Mouse (Mus musculus): ENCODE measurements at regions not wholly inside any gene's neighbourhood (a gene's known extent, or its start where the extent isn't known, plus 50 kb on each side); places are given as distances from the start of the nearest gene placed in this dataset.

- H3K4me3 ChIP-seq (replicated peaks) = no peak overlapping the region
- 86% methylated on average over 2 of the region's 2 CpGs for WGBS
- no peaks in the 10 kb centered on the region for H3K27me3 ChIP-seq (replicated peaks)
- no peaks in the 10 kb centered on the region for H3K36me3 ChIP-seq
- H3K9ac ChIP-seq = no peak overlapping the region
- H3K27ac ChIP-seq = no peak overlapping the region
- no peaks in the 10 kb centered on the region for H3K4me1 ChIP-seq
- H3K9me3 ChIP-seq = no peaks in the 10 kb centered on the region
- ATAC-seq (ENCODE audit: insufficient read depth, low FRiP score, low read depth) = no peak
- H3K4me2 ChIP-seq = no peak overlapping the region
Observed at GRCm38 (mm10) chr16:70019564-70019963, 156.0 kb upstream of the Speer2 start.

DNA sequence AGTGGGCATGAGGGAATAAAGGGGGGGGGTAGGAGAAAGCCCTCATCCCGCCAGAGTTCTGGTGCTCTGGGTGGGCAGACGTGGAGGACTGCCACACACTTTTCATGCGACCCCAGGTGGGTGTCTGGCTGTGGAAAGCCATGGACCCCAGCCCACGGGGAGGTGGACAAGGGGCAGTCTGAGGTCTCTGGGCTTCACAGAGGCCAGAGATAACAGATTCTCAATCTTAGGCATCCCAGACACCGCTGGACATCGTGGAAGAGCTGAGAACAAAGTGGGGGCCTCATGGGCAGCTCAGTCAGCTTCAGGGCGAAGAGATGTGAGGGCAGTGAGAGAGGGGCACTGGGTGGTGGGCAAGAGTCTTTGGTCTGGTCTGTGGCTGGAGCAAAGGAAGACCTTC lies 157.9 kb upstream of the Speer2 start:
- Histone ChIP-seq H3K4me1 (no peaks in the 10 kb centered on the region), H3K9ac (no peak overlapping the region), H3K27ac (no peak overlapping the region), H3K27me3 (replicated peaks) (no peaks in the 10 kb centered on the region), H3K36me3 (no peaks in the 10 kb centered on the region), H3K9me3 (no peaks in the 10 kb centered on the region), H3K4me2 (no peak overlapping the region), H3K4me3 (replicated peaks) (no peak overlapping the region)
- 82% methylated on average over 7 of the region's 7 CpGs for WGBS
- no peak for ATAC-seq (ENCODE audit: insufficient read depth, low FRiP score, low read depth)

DNA sequence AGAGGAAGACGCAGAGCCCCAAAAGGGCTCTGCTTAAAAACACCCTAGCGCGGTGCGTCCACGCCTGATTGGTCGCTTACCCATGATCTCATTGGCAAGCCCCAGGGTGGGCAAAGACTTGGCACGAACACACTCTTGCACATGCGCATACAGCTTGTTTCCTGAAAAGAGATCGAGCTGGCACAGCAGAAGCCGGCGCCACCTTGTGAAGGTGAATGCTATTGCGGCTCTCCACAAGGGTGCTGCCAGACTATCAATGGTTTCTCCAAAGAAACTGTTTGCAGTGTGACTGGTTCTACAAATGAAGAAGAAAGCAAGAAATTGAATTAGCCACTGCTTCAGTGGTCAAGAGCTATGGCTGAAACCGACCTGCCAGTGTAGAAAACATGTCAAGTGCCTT lies 165.1 kb upstream of the Speer2 start:
- Histone ChIP-seq H3K36me3 (no peaks in the 10 kb centered on the region), H3K4me2 (no peak overlapping the region), H3K27ac (no peak overlapping the region), H3K4me1 (no peaks in the 10 kb centered on the region), H3K9me3 (no peaks in the 10 kb centered on the region), H3K27me3 (replicated peaks) (no peaks in the 10 kb centered on the region), H3K4me3 (replicated peaks) (no peak overlapping the region), H3K9ac (no peak overlapping the region)
- WGBS = 79% methylated on average over 13 of the region's 13 CpGs
- no peak for ATAC-seq (ENCODE audit: insufficient read depth, low FRiP score, low read depth)

DNA sequence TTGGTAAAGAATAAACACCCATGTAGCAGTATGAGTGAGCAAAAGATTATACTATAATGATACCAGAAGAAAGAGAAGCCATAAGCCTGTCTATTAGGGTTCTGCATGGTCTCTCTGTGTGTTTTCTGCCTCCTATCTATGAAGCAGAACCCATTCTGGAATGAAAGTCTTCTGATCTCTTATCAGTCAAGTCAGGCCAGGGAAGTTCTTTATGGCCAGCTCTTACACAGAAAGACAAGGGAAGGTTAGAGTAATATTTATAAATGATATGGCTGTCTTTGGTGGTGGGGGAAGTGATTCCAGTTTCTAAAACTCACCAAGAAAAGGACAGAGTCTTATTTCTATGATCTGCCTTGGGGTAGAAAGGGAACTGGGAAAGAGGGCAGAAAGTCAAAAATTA lies 182.0 kb upstream of the Speer2 start:
- Histone ChIP-seq H3K9ac (no peak overlapping the region), H3K4me1 (no peaks in the 10 kb centered on the region), H3K4me2 (no peak overlapping the region), H3K4me3 (replicated peaks) (no peak overlapping the region), H3K36me3 (no peaks in the 10 kb centered on the region), H3K9me3 (no peaks in the 10 kb centered on the region), H3K27me3 (replicated peaks) (no peaks in the 10 kb centered on the region), H3K27ac (no peak overlapping the region)
- ATAC-seq (ENCODE audit: insufficient read depth, low FRiP score, low read depth) = no peak

DNA sequence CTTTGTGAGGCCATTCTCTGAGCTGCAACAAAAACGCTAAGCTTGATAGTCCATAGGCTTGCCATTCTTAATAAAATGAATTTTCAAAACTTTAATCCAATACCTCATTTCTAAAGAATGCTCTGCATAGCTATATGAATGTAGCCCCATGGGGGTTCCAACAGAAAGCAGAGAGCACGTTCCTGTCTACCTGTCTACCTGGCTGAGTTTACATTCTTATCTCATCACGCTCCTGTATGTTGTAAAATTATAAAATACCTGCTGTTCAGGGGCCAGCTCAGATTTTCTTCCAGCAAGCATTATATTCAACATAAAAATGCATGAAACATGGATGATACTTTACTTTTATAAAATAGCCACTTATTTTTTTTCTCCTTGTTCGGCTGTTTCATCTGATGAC lies 182.5 kb upstream of the Speer2 start:
- Histone ChIP-seq H3K27ac (no peak overlapping the region), H3K27me3 (replicated peaks) (no peaks in the 10 kb centered on the region), H3K4me2 (no peak overlapping the region), H3K9ac (no peak overlapping the region), H3K36me3 (no peaks in the 10 kb centered on the region), H3K4me3 (replicated peaks) (no peak overlapping the region), H3K9me3 (no peaks in the 10 kb centered on the region), H3K4me1 (no peaks in the 10 kb centered on the region)
- WGBS = 63% methylated on average over 4 of the region's 4 CpGs
- ATAC-seq (ENCODE audit: insufficient read depth, low FRiP score, low read depth) = no peak

DNA sequence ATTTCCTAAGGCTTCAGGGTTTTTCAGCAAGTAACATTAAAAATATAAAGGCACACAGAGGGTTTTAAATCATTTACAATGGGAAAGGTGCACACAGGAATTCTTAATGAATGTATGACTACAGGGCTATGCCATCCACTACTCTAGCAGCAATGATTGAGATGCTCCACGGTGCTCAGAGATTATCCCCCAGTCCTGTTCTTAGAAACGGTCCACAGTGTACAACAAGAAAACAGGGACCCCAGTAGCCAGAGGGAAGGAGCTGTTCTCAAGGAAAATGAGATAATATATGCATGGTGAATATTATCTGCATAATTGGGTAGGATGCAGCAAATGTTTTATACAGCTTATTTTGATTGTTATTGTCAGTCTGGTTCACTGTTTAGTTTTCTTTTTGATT lies 186.3 kb upstream of the Speer2 start:
- 81% methylated on average over 2 of the region's 2 CpGs for WGBS
- ATAC-seq (ENCODE audit: insufficient read depth, low FRiP score, low read depth) = no peak
- Histone ChIP-seq H3K36me3 (no peaks in the 10 kb centered on the region), H3K9ac (no peak overlapping the region), H3K27ac (no peak overlapping the region), H3K27me3 (replicated peaks) (no peaks in the 10 kb centered on the region), H3K9me3 (no peaks in the 10 kb centered on the region), H3K4me3 (replicated peaks) (no peak overlapping the region), H3K4me1 (no peaks in the 10 kb centered on the region), H3K4me2 (no peak overlapping the region)

GRCm38 (mm10) chr16:70071471-70071870 lies 207.9 kb upstream of the Speer2 start:
- 69% methylated on average over 4 of the region's 4 CpGs for WGBS
- Histone ChIP-seq H3K4me2 (no peak overlapping the region), H3K4me3 (replicated peaks) (no peak overlapping the region), H3K27ac (no peak overlapping the region), H3K27me3 (replicated peaks) (no peaks in the 10 kb centered on the region), H3K9ac (no peak overlapping the region), H3K4me1 (no peaks in the 10 kb centered on the region), H3K36me3 (no peaks in the 10 kb centered on the region), H3K9me3 (no peaks in the 10 kb centered on the region)
- ATAC-seq (ENCODE audit: insufficient read depth, low FRiP score, low read depth) = no peak

- H3K27me3 ChIP-seq (replicated peaks) = no peaks in the 10 kb centered on the region
- no peak for ATAC-seq (ENCODE audit: insufficient read depth, low FRiP score, low read depth)
- 81% methylated on average over 2 of the region's 2 CpGs for WGBS
Observed at GRCm38 (mm10) chr16:70073740-70074139, 210.2 kb upstream of the Speer2 start.

GRCm38 (mm10) chr16:70079497-70079896 lies 216.0 kb upstream of the Speer2 start:
- Histone ChIP-seq H3K27ac (no peak overlapping the region), H3K9me3 (no peaks in the 10 kb centered on the region), H3K4me2 (no peak overlapping the region), H3K4me3 (replicated peaks) (no peak overlapping the region), H3K36me3 (no peaks in the 10 kb centered on the region), H3K9ac (no peak overlapping the region), H3K4me1 (no peaks in the 10 kb centered on the region), H3K27me3 (replicated peaks) (no peaks in the 10 kb centered on the region)
- no peak for ATAC-seq (ENCODE audit: insufficient read depth, low FRiP score, low read depth)
- WGBS = 72% methylated on average over 10 of the region's 10 CpGs

More at GRCm38 (mm10) chr16:70073740-70074139, 210.2 kb upstream of the Speer2 start:
- no peak overlapping the region for H3K27ac ChIP-seq
- no peaks in the 10 kb centered on the region for H3K9me3 ChIP-seq
- no peaks in the 10 kb centered on the region for H3K36me3 ChIP-seq
- H3K4me2 ChIP-seq = no peak overlapping the region
- no peak overlapping the region for H3K4me3 ChIP-seq (replicated peaks)
- H3K4me1 ChIP-seq = no peaks in the 10 kb centered on the region
- no peak overlapping the region for H3K9ac ChIP-seq

GRCm38 (mm10) chr16:70091291-70091690 lies 222.5 kb upstream of the Gbe1 start:
- Histone ChIP-seq H3K36me3 (no peaks in the 10 kb centered on the region), H3K9ac (no peak overlapping the region), H3K9me3 (no peaks in the 10 kb centered on the region), H3K4me2 (no peak overlapping the region), H3K27ac (no peak overlapping the region), H3K4me1 (no peaks in the 10 kb centered on the region), H3K4me3 (replicated peaks) (no peak overlapping the region), H3K27me3 (replicated peaks) (no peaks in the 10 kb centered on the region)
- ATAC-seq (ENCODE audit: insufficient read depth, low FRiP score, low read depth) = no peak
- WGBS = 86% methylated on average over 4 of the region's 4 CpGs

DNA sequence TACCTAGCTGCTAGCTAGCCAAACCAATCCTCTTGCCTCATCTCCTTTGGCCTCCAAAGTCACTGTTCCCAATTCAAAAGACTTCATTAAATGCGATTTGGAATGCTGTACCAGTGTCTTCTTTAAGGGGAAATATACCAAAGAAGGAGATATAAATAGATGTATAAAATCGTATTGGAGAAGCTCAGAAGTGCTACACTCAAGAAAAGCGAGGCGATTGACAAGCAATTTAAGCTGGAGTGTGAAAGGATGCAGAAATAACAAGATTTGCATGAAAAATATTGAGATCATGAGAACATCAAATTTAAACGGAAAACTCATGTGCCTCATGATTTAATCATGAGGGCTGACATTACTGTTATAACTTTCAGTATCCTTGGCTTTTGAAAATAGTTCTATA lies 221.8 kb upstream of the Gbe1 start:
- no peaks in the 10 kb centered on the region for H3K9me3 ChIP-seq
- H3K9ac ChIP-seq = no peak overlapping the region
- H3K27ac ChIP-seq = no peak overlapping the region
- ATAC-seq (ENCODE audit: insufficient read depth, low FRiP score, low read depth) = no peak
- no peaks in the 10 kb centered on the region for H3K36me3 ChIP-seq
- H3K4me3 ChIP-seq (replicated peaks) = no peak overlapping the region
- no peak overlapping the region for H3K4me2 ChIP-seq
- H3K4me1 ChIP-seq = no peaks in the 10 kb centered on the region
- WGBS = 88% methylated on average over 5 of the region's 5 CpGs
- H3K27me3 ChIP-seq (replicated peaks) = no peaks in the 10 kb centered on the region

GRCm38 (mm10) chr16:70093224-70093623 lies 220.5 kb upstream of the Gbe1 start:
- 29% methylated on average over 3 of the region's 3 CpGs for WGBS
- no peak for ATAC-seq (ENCODE audit: insufficient read depth, low FRiP score, low read depth)

GRCm38 (mm10) chr16:70095221-70095620 lies 218.5 kb upstream of the Gbe1 start:
- no peak for ATAC-seq (ENCODE audit: insufficient read depth, low FRiP score, low read depth)
- H3K9me3 ChIP-seq = no peaks in the 10 kb centered on the region
- no peak overlapping the region for H3K9ac ChIP-seq
- no peaks in the 10 kb centered on the region for H3K27me3 ChIP-seq (replicated peaks)
- no peak overlapping the region for H3K27ac ChIP-seq
- H3K4me2 ChIP-seq = no peak overlapping the region
- H3K36me3 ChIP-seq = no peaks in the 10 kb centered on the region
- WGBS = 55% methylated on average over 2 of the region's 2 CpGs
- H3K4me3 ChIP-seq (replicated peaks) = no peak overlapping the region
- no peaks in the 10 kb centered on the region for H3K4me1 ChIP-seq

More at GRCm38 (mm10) chr16:70093224-70093623, 220.5 kb upstream of the Gbe1 start:
- Histone ChIP-seq H3K9ac (no peak overlapping the region), H3K27me3 (replicated peaks) (no peaks in the 10 kb centered on the region), H3K4me2 (no peak overlapping the region), H3K9me3 (no peaks in the 10 kb centered on the region), H3K36me3 (no peaks in the 10 kb centered on the region), H3K4me3 (replicated peaks) (no peak overlapping the region), H3K4me1 (no peaks in the 10 kb centered on the region), H3K27ac (no peak overlapping the region)
